Mouse (Mus musculus): ENCODE measurements at regions not wholly inside any gene's neighbourhood (a gene's known extent, or its start where the extent isn't known, plus 50 kb on each side); places are given as distances from the start of the nearest gene placed in this dataset.

GRCm38 (mm10) chr7:117049249-117049648, 331.5 kb upstream of the Xylt1 start:
- no peak for TF ChIP-seq FOSL1 (IDR thresholded peaks at IDR 0.05; ENCODE audit: insufficient read depth, low read length, poor library complexity, severe bottlenecking)
- TF ChIP-seq CTCF (IDR thresholded peaks at IDR 0.05; ENCODE audit: control insufficient read depth, insufficient read depth, insufficient read length) = no peak
- no peak for TF ChIP-seq MYOG (IDR thresholded peaks at IDR 0.05; ENCODE audit: control insufficient read depth, extremely low read depth, insufficient read length)
- no peak for TF ChIP-seq CEBPB (IDR thresholded peaks at IDR 0.05; ENCODE audit: low read depth)
- no peak for TF ChIP-seq USF1 (IDR thresholded peaks at IDR 0.05; ENCODE audit: low read depth)

Measured in C2C12 (cell line).